Mouse (Mus musculus) gonadal fat pad, adult 2 months (tissue): ENCODE measurements around the gene Llgl1. TPM values are rescaled to one million over a fixed set of nuclear protein-coding genes. Genes with fewer than 3 reads are reported as not detected.

Experiments used
- DNase-seq: peaks from one replicate; pipeline ENCODE4 v3.0.0-alpha.2; 2012; ENCODE audit warnings: low read depth
- polyA plus RNA-seq: library from polyadenylated mRNA; depleted of rRNA; stranded (reverse); fragments of >200 nt; gene quantifications from 2 replicates; pipeline ENCODE4 v1.2.3, GENCODE M21; 2012; rRNA removed

The Llgl1 gene
- polyA plus RNA-seq, result 50.6 and 56.5 TPM in 2 replicates

DNA sequence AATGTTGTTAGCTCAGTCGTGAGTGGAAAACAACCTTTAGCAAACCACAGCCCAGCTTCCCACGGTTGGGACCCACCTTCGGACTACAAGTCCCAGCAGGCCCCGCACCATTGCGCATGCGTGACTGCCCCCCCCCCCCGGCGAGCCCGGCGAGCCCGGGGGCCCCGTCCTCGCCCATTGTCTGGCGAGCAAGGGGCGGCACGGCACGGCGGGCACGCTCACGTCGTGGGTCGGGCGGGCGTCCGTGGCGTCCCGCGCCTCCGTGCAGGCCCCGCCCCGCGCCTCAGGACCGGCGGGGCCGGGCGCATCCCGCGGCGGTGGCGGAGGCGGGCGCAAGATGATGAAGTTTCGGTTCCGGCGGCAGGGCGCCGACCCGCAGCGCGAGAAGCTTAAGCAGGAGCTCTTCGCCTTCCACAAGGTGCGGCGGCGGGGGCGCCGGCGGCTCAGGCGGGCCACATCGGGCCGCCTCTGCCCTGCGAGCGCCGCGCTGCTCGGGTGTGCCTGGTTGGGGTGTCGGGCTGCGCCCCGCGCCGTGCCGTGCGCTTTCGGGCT is at the start of gene Llgl1:
Gene Llgl1, plus strand, starts transcription at position 200 of the 552 bp plus-strand sequence.
- DNase-seq, result no peak

GRCm38 (mm10) chr11:60696165-60696564 is 3.4 kb upstream of the Llgl1 start:
- DNase-seq, result no peak

GRCm38 (mm10) chr11:60697561-60697960 is 2.0 kb upstream of the Llgl1 start:
- no peak for DNase-seq

GRCm38 (mm10) chr11:60698806-60699523 is 558 bp upstream of the Llgl1 start:
- DNase-seq, result no peak

- no peak for DNase-seq
Measured at GRCm38 (mm10) chr11:60700320-60701185, 1.0 kb downstream of the Llgl1 start.

DNA sequence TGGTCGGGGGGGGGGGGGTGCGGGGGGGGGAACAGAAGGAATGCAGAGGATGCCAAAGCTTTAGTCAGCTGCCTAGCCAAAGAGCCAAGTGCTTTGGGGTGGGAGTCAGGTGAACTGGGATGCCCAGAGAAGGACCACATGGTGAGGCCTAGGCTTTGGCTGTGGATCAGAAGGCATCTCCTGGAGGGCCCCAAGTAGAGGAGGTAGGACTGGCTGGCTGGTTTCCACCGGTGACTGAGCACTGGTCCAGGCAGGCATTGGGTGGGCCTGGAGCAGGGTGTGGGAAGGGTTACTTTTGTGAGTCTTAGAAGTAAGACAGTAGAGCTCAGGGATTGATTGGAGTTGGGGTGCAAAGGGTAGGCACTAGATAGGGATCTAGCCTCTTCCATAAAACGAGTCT is 2.1 kb downstream of the Llgl1 start:
- DNase-seq, result no peak

DNA sequence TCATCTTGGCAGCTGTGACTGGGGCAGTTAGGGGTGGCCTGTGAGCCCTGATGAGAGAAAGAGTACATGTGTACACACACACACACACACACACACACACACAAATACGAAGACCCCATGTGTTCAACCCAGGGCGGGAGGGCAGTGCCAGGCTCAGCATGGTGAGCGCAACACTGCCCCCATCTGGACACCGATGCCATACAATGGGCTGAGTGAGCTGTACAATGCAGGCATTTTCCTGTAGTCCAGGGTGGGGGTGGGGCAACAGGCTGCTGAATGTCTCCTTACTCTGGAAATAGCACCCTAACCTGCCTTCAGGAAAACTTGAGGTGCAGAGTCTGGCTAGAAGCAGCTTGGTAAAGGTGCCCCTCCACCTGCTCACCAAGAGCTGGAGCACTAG is 3.6 kb downstream of the Llgl1 start:
- DNase-seq, result no peak

GRCm38 (mm10) chr11:60704023-60704880 is 4.7 kb downstream of the Llgl1 start:
- DNase-seq, result no peak

- DNase-seq, result no peak
Measured at GRCm38 (mm10) chr11:60705255-60705654, 5.7 kb downstream of the Llgl1 start.

GRCm38 (mm10) chr11:60706076-60706475 is 6.6 kb downstream of the Llgl1 start:
- no peak for DNase-seq

DNA sequence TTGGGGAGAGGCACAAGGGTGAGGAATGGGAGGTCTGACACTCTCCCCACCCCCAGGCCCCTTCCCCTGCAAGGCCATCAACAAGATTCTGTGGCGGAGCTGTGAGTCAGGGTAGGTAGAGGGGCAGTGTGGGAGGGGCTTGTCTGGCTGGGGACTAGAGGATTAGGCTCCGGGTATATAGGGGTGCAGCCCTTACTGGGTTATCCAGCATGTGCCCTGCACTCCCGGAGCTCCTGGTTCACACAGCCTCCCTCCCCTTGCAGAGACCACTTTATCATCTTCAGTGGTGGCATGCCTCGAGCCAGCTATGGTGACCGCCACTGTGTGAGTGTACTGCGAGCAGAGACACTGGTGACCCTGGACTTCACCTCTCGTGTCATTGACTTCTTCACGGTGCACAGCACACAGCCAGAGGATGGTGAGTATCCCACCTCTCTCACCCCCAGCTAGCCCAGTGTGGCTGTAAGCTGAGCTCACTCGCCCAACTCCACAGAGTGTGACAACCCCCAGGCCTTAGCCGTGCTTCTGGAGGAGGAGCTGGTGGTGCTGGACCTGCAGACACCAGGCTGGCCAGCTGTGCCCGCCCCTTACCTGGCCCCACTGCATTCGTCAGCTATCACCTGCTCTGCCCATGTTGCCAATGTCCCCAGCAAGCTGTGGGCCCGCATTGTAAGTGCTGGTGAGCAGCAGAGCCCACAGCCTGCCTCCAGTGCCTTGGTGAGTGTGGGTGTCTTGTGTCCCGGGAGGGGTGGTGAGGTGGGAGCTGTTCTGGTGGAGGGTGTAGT is 7.4 kb downstream of the Llgl1 start:
- no peak for DNase-seq

- DNase-seq, result peak; percentile 69
Measured at GRCm38 (mm10) chr11:60707672-60708071, 8.1 kb downstream of the Llgl1 start.

DNA sequence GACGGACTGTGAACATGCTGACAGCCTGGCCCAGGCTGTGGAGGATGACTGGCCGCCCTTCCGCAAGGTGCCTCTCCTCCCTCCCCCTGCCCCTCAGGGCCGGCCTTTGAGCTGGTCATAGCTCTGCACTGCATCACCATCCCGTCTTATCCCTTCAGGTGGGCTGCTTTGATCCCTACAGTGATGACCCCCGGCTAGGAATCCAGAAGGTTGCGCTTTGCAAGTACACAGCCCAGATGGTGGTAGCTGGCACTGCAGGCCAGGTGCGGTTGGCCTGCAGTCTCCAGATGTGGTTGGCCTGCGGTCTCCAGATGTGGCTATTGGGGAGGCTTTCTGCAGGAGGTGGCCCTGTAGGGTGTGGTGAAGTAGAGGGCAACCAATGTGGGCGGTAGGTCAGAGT is 9.1 kb downstream of the Llgl1 start:
- DNase-seq, result no peak

- DNase-seq, result no peak
Measured at GRCm38 (mm10) chr11:60709481-60710465, 10.2 kb downstream of the Llgl1 start.

- DNase-seq, result no peak
Measured at GRCm38 (mm10) chr11:60711218-60711617, 11.7 kb downstream of the Llgl1 start.

DNA sequence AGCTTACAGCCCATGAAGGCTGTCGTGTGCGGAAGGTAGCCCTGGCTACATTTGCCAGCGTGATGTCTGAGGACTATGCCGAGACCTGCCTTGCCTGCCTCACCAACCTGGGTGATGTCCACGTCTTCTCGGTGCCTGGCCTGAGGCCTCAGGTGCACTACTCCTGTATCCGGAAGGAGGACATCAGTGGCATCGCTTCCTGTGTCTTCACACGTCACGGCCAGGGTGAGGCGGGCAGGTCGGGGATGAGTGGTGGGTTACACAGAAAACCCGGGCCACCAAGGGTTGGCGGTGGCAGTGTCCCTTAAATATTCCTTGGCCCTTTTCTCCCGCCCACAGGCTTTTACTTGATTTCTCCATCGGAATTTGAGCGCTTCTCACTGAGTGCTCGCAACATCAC is 12.5 kb downstream of the Llgl1 start:
- DNase-seq, result no peak

DNA sequence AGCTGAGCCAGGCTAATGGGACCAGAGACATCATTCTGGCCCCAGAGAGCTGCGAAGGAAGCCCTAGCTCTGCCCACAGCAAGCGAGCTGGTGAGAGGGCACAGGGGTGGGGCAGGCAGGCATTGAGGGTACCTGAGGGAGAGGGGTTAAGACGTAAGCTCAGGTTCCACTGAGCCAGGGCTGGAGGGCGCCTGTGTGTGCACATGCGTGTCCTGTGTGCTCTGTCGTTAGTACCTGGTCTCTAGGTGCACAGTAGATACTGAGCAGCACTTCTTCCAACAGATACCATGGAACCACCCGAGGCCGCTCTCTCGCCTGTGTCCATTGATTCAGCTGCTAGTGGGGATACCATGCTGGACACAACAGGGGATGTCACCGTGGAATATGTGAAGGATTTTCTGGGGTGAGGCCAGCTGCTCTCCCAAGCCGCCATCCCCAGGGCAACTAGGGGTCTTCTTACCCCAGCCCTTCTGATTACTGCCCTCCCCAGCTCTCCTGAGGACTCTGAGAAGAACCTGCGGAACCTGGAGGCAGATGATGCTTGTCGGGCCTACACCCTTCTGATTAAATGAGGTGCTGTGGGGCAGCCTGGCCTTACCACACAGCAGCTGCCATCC is 13.2 kb downstream of the Llgl1 start:
- DNase-seq, result no peak

DNA sequence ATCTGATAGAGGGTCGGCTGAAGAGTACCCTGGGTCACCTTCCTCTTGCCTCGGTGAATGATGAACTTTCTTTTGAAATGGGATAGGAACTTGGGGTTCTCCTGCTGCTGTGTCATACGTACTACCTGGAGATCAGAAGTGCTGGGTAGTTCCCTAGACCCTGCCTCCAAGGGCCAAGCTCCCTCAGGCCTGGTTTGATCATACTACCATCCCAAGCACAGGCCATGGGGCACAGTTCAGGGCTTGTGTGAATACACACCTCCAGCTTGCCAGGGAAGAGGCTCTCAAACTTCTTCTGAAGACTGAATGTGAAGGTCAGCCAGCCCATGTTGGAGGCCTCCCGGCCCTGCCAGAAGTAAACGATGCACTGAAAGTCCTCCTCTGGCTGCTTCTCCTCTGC is 16.3 kb downstream of the Llgl1 start:
- no peak for DNase-seq

GRCm38 (mm10) chr11:60719263-60719662 is 19.7 kb downstream of the Llgl1 start:
- no peak for DNase-seq
